Mouse (Mus musculus): ENCODE results near the gene Gm37240.

Gm37240 gene

DNA sequence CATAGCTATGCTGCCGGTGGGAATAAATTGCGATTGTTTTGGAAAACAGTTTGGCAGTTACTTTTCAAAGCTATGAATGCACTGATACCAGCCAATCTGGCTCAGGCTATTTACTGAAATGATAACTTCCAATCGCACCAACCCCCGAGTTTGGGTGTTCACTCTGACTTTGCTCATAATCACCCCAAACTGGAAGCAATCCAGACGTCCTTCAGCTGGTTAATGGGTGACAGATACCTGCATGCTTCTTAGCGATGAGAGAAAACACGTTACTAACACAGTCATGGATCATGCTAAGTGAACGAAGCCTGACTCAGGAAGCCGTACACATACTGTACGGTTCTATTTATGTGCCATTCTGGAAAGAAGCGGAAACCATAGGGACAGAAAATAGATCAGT, 702.4 kb downstream of the Gm37240 start:
- in situ Hi-C loops (cut with MboI) = no loop called here

DNA sequence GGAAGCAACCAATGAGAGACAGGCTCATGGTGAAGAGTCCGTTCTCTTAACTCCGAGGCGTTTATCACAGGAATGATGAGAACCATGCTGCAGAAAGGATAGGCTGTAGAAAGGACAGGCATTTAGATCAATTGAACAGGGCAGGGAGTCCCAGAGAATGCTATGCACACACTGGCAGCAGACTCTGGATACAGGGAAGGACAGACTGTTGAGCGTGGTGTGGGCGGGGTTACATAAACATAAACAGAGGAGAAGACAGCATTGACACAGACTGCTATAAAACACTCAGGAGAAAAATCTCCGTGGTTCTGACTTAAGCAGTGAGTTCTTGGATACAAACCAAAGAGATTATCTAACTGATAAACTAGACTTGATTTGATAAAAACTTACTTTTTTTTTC, 703.2 kb downstream of the Gm37240 start:
- in situ Hi-C loops (cut with MboI) = no loop called here

DNA sequence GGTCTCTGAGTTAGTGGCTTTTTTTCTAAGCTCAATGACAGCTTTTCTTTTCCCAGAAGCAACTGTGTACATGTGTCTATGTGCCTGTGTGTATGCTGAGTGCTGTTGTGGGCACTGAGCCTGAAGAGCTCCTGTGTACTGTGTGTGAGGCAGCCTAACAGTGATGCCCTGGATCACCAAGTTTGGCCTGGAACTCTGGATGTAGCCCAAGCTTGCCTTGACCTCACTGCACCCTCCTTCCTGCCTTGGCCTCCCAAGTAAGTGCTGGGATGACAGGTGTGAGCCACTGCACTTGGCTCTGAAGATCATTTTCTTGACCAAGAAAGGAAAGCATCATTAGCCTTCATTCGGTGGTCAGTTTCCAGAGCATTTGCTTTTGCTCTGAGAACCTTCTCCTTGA, 710.6 kb downstream of the Gm37240 start:
- in situ Hi-C loops (cut with MboI) = no loop called here

DNA sequence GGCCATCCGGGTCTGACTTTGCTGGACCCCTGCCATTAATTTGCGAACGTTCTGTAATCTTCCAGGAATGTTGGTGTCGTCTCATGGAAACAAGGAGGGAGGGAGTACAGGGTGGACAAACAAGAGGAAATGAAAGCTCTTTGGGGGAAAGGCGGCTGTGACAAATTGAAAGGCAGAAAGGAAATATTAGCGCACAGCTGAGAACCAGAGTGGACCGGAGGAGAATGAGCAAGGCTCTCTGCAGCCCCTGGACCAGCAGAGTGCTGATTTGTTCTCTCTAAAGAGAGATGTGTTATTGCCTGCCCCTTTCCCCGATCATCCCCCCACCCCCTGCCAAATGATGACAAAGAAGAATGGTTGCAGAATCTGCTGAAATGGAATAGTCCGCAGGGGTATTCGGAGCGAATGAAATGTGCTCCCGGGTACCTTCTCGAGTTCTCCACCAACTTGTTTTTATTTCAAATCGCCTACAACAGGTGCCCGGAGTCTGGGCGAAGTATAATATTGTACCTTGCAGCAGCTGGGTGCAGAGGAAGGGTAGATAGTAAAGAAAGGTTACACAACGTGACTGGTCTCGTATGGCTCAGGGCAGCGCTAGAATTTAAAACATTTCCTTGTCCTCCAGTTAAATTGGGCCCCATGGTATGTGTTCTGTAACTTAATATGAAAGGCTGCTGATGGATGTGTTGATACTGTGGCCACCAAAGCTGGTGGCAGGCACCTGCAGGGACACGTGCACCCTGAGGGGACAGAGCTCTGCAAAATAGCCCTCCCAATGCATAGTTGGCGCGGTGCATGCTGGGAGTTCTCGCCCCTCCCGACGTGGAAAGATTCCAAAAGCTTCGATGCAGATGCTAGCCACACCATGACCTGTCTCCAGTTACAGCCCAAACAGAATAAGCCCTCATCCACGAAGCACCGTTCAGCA, 712.5 kb downstream of the Gm37240 start:
- in situ Hi-C loops (cut with MboI) = no loop called here

DNA sequence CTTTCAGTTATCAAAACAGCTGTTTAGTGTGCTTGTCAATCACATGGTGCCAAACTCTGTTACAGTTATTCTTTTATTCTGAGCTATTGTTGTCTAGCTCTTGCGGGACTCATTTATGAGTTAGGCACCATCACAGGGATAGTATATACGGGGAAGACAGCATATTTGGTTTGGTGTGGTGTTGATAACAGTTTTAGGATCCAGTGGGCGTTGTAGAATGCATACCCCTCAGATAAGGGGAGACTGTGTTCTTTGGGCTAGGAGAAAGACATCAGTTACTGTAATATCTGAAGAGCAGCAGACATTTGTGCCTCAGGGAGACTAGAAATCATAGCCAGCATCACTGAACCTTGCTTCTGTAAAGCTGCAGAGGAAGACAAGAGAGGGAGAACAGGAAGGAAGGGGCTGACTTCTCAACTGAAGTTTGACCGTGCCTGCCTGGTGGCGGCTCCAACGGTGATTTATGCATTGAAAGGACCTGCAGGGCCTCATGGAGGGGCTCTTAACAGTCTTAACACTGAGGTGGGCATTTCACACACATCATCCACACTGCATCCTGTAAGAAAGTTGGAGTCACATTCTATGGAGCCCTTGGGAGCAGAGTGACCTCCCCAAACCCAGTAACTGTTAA, 713.8 kb downstream of the Gm37240 start:
- in situ Hi-C loops (cut with MboI) = no loop called here

DNA sequence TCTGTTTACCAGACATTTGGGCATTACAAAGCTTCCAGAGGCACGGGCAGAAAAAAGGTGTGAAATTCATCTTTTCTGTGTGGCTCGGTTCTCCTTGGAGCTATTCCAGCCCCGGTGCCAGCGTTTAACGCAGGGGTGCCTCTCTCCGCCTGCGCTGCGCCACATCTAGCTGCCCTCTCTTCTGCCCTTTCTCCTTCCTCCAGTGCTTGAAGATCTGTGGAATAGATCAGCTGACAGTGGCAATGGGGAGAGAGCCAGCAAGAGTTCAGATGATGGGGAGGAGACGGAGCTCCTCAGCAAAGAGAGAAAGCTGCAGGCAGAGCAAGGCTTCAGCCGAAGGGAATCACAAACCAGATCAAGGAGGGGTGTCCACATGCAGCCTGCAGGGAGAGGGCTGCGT, 714.8 kb downstream of the Gm37240 start:
- in situ Hi-C loops (cut with MboI) = no loop called here

DNA sequence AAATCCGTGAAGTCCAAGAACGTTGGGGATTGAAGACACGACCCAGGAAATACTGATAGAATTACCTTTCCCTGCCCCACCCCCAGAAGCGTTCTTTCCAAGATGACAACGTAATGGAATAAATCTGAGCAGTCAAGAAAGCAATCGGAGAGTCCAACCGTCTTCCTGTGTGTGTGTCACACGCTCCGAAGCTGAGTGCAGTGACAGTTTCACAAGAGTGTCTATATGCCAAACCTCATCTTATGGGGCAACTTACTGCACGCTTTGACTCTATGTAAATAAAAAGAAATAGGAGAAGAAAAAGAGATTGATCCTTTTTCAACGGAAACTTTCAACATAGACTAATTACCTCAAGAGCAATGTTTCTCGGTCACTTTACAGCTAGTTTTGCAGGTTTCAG, 715.2 kb downstream of the Gm37240 start:
- in situ Hi-C loops (cut with MboI) = no loop called here

DNA sequence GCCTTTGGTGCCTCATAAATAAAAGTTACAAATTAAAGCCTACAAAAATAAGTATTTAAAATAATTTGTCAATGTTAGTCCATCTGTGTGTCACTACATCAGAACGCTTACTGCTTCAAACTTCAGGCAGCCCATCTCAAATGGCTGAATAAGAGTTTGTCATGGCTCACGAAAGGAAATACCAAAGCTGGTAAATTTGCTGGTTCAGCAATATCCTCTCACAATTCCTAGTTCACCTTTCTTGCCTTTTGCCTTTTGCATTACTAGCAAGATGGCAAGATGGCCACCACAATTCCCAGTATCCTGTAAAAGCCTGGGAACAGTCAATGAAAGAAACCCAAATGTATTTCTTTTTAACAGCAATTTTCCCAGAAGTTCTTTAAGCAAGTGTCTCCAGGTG, 718.5 kb downstream of the Gm37240 start:
- in situ Hi-C loops (cut with MboI) = no loop called here

DNA sequence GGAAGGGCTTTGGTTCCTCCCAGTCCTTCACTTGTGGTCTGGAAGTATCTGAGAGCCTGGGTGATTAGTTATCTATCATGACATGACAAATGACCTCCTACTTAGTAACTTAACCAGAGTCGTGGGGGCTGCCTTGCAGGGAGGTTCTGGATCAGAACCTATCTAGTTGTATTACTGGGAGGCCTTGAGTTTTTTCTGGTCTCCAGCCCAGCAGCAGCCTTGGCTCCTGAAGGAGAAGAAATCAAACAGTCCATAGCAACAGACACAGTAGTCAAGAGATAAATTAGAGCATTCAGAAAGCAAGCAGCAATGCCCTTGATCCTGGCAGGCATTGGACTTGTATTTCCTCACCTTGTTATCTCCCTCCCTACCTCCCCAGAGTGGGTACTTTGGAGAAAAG, 722.4 kb downstream of the Gm37240 start:
- in situ Hi-C loops (cut with MboI) = no loop called here

DNA sequence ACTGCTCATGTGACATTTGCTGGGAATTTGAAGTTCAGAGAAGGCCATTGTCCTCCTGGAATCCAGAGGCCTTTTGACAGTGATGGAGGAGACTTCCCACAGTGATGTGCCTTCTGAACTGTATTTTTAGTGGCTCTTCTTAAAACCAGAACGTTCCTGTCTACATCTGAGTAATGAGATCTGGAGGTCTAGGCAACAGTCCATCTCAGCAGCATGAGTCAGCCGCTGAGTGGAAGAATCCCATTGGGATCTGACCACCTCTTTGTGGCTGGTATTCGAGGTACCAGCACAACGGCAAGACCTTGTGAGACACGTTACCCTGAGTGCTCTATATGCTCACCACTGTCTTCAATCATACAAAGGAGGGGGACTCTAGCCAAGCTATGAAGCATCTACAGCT, 723.9 kb downstream of the Gm37240 start:
- in situ Hi-C loops (cut with MboI) = no loop called here

DNA sequence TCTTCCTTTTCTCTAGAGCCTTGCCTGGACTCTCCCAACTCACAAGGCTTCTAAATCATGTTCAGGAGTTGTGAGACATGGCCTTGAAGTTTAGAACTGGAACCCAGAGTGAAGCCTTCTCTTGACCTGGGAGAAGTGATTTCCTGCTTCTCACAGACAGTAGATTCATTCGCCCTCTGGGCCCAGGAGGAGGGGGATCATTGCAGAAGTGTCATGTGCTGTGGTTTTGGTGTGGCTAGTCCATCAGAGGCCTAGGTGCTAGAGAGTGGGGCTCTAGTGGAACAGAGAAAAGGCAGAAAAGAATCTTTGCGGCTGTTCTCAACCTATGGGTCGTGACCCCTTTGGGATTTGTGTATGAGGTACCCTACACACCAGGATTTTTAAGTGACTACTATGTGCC, 724.9 kb downstream of the Gm37240 start:
- in situ Hi-C loops (cut with MboI) = no loop called here

DNA sequence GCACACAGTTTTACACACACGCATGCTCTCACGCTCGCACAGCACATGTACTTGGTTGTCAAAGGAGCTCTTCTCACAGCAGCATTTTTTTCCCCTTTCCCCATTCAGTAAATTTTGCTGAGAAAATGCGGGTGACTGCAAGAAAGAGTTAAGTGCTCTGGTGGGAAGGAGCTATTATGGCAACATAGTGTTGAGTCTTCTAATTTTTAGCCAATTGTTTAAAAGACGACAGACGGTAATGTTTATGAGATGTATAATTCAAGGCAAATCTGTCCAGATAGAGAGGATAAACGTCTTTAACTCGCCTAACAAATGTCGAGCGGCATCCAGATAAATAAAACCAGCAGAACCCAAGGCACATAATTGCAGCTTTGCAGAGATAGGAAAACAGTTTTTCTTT, 726.5 kb downstream of the Gm37240 start:
- in situ Hi-C loops (cut with MboI) = no loop called here

DNA sequence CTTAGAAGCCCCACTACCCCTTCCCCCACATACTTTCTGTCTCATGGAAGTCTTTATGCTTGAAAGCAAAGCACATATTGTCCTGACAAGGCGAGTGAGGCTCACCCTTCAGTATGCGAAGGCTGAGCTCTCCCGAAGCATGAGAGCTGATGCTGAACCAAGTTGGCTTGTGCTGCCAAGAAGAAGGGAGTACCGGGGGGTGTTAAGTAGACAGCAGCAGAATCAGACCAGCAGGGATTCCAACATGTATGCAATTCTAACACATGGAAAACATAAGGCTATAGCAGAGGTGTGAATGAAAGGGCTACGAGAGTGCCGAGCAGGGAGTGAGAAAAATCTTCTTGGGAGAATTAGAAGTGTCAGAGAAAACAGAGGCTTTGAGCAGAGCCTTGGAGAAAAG, 727.7 kb downstream of the Gm37240 start:
- in situ Hi-C loops (cut with MboI) = no loop called here

DNA sequence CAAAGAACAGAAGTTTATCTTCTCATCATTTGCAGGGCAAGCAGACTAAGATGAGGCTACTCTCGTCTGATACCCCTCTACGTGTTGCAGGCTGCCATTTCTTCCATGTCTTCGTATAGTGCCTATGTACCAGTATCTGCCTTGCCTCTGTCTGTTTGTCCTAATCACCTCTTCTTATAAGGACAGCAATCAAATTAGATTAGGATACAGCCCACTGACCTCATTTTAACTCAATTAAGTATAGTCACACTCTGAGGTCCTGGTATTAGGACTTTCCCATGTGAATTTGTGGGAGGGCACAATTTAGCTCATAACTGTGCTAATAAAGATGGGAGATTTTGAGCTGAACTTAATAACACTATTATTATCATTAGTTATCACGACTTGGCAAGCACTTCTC, 738.5 kb downstream of the Gm37240 start:
- in situ Hi-C loops (cut with MboI) = no loop called here

DNA sequence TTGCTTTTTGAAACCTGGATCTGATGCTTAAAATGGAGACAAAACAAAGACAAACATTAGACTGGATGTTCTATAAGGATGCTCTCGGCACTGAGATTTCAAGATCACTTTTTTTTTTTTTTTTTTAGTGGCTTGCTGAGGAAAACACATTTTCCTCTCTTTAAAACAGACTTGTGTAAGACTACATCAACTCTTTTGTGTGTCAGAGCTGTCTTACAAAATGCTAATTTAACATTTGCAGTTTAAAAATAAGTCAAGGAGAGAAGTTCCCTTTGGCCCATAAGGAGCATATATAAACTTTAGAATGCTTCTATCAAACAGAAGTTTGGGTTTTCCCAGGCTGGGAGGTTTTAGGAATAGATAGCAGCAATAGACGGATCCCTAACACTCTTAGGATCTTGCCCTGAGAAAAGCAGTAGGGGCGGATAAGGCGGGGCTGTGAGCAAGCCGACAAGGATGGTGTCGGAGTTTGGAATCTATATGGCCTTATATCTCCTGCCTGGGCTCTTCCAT, 739.2 kb downstream of the Gm37240 start:
- in situ Hi-C loops (cut with MboI) = no loop called here

DNA sequence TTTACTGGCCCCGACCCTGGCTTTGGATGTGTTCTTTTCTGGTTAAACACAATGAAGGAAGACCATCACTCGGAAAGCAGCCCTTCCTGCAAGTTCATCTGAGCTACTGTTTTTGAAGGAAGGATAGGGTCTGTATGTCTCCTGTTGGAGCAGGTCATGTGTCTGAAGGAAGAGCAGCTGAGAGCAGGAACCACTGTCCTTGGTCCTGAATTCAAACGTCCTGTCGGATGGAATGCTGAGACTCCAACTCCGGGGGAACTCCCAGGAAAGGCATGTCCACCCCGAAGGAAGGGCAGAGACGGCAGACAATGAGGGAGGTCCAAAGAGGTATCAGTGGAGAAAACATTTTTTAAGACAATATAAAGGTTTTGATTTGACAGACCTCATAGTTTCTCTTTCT, 741.8 kb downstream of the Gm37240 start:
- in situ Hi-C loops (cut with MboI) = no loop called here

DNA sequence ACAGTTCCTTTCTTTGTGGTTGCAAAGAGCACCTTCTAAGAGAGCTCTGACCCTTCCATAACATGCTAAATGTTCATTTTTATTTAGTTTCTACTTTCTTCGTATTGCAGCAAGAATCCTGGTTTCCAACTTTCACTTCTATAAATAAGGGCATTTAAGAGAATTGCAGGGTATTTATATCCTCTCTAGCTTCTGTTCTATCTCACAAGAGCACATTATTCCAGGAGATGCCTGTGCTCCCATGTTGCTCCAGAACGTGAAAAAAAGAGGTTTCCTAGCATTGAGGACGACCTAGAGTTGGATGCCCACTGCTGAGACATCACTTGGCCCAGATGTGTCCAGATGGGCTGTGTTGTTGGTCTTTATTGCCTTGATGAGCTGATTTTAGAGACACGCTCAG, 742.2 kb downstream of the Gm37240 start:
- in situ Hi-C loops (cut with MboI) = no loop called here

DNA sequence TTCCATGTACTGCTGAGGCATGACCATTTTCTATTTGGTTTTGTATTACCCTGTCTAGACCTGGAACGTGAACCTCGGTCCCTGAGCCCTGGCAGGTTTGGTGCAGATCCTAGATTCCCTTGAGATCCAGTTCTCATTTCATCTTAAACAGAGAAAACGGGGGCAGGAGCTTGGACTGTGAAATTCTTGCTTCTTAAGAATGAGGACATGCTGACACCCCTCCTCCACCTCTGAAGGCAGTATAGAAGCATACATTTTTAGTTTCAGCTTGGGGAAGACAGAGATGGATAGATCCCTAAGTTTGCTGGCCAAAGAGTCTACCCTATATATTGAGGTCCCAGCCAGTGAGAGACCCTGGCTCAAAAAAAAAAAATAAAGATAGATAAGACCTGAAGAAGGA, 742.9 kb downstream of the Gm37240 start:
- in situ Hi-C loops (cut with MboI) = no loop called here

DNA sequence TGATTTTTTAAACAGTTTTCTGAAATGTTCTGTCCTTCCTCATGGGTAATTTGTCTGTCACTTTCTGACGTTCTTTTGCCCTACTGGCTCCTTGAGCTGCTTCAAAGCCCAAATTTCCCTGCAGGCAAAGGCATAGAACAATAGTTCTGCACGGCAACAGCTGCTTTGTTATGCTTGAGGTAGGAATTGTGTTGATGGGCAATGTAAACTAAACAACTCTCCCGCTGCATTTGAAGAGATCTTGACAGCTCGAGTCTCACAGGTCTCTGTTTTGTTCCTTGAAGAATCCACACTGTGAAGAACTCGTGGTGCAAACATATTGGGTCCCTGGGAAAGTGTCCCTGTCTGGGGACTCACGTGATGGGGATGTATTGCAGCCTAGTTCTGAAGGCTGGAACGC, 746.8 kb downstream of the Gm37240 start:
- in situ Hi-C loops (cut with MboI) = no loop called here

DNA sequence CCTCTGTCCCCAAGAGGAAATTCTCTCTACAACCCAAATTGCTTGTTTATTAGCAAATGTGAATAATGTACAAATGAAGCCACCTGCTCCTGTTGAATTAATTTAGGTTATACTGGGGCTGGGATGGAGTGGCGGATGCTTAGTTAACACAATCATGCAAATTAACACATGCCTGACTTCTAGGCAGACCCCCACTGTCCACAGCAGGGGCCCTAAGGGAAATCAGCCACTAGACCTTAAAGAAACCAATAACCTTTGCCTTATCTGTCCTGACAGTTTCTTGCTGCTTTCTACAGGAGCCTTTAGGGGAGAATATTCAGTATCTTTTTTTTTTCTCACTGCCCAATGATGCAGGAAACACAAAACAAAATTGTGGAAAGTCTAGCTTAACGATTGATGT, 748.9 kb downstream of the Gm37240 start:
- in situ Hi-C loops (cut with MboI) = no loop called here

DNA sequence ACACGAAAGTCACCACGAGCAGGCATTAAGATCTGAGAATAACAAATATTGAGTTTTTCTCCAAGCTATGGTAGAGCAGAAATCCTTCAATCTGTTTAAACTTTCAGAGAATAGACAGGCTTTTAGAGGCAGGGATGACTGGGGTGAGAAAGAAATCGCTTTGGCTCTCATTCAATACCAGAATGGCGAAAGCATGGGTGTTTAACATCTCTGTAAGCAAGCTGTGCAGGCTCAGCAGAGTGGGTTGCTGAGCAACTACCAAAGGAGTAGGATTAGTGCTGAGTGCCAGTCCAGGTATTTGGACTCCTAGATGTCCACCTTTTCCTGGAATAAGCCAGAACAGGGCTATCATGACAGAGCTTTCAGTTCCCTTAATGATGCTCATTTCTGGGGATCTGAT, 753.8 kb downstream of the Gm37240 start:
- in situ Hi-C loops (cut with MboI) = no loop called here

DNA sequence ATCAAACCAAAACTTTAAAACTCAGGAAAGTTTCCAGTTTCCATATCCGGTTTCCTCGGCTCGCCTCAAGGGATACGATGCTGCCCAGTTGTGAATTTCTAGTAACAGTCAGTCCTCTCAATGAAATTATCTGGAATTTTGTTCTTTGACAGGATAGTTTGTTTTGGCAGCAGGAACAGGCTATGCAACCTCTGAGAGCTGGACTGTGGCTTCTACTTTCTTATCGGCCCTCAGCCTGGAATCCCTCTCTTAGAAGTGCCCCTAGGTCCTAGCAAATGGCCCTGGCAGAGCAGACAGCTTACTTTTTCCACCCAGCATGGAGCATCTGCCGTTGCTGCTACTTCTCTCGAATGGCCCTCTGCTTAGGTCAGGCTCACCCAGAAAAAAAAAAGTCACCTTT, 755.4 kb downstream of the Gm37240 start:
- in situ Hi-C loops (cut with MboI) = no loop called here

DNA sequence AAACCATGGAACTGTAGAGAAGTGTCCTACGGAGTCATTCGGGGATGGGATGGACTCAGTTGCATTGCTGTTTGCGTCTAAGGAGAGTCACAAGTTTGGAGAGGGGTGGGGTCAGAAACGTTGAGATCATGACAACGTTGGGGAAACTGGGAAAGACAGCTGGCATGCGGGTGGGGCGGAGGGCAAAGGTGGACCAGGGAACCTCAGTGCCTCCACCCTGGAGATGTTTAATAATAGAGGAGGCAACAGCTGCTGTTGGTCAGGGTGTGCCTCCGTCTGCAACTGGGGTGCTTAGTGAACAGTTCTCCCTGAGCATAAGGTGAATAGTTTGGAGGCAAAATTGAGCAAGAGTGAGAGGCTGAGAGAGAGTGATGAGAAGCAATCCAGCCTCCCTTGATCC, 758.8 kb downstream of the Gm37240 start:
- in situ Hi-C loops (cut with MboI) = no loop called here

All from mature B cell (primary cell).